Mouse (Mus musculus) C2C12 (cell line): Measurements from ENCODE around the gene Arid4a. TPM values are rescaled to one million over a fixed set of nuclear protein-coding genes. Genes with fewer than 3 reads are reported as not detected.
"Not testable (repeated sequence)": the region's sequence is repeated elsewhere in the genome, so short reads cannot be mapped to it uniquely, and the experiment has no call there.

Experiments
- H3K27me3 ChIP-seq: one replicate; pipeline ENCODE4 v1.6.1; 2011; ENCODE audit not compliant: control insufficient read depth, insufficient read depth, insufficient read length
- H3K36me3 ChIP-seq: one replicate; pipeline ENCODE4 v1.6.1; 2011; ENCODE audit not compliant: control insufficient read depth, insufficient read depth
- H3K4me3 ChIP-seq: one replicate; pipeline ENCODE4 v1.5.1; 2011; ENCODE audit warnings: mild to moderate bottlenecking, control low read depth; ENCODE audit not compliant: poor library complexity, insufficient read depth, severe bottlenecking
- H3K79me2 ChIP-seq: one replicate; pipeline ENCODE4 v1.6.1; 2011; ENCODE audit not compliant: control insufficient read depth, insufficient read depth
- H3K79me3 ChIP-seq: one replicate; pipeline ENCODE4 v1.6.1; 2011; ENCODE audit warnings: low read depth, control low read depth
- H3ac ChIP-seq: one replicate; pipeline ENCODE3; 2011; ENCODE audit warnings: low read depth; ENCODE audit not compliant: control insufficient read depth, insufficient read length
- CEBPB ChIP-seq: IDR thresholded peaks from one replicate; pipeline ENCODE4 v1.6.1; 2011; ENCODE audit warnings: low read depth, mild to moderate bottlenecking, control low read depth, moderate library complexity
- CTCF ChIP-seq: IDR thresholded peaks from one replicate; pipeline ENCODE4 v1.5.1; 2011; ENCODE audit not compliant: control insufficient read depth, insufficient read depth, insufficient read length
- FOSL1 ChIP-seq: IDR thresholded peaks from one replicate; pipeline ENCODE4 v1.8.0; 2011; ENCODE audit warnings: mild to moderate bottlenecking, low read length; ENCODE audit not compliant: poor library complexity, insufficient read depth, severe bottlenecking
- MAX ChIP-seq: IDR thresholded peaks from one replicate; pipeline ENCODE4 v1.6.1; 2011; ENCODE audit warnings: mild to moderate bottlenecking, control low read depth
- MYOD1 ChIP-seq: IDR thresholded peaks from one replicate; pipeline ENCODE4 v1.6.1; 2011; ENCODE audit warnings: low read depth; ENCODE audit not compliant: control insufficient read depth, insufficient read length
- MYOG ChIP-seq: IDR thresholded peaks from one replicate; pipeline ENCODE4 v1.6.1; 2011; ENCODE audit not compliant: control insufficient read depth, insufficient read length; ENCODE audit errors: extremely low read depth
- USF1 ChIP-seq: IDR thresholded peaks from one replicate; pipeline ENCODE4 v1.6.1; 2011; ENCODE audit warnings: low read depth, mild to moderate bottlenecking, control low read depth, moderate library complexity
- polyA plus RNA-seq: library from polyadenylated mRNA; unstranded; fragments of >200 nt; fragmentation: generic; extraction: Trizol; gene quantifications from one replicate; pipeline ENCODE4 v1.2.1, GENCODE M21; 2012; ENCODE audit warnings: missing spikeins

The Arid4a gene
- polyA plus RNA-seq, 1 experiment: 2.0 TPM

DNA sequence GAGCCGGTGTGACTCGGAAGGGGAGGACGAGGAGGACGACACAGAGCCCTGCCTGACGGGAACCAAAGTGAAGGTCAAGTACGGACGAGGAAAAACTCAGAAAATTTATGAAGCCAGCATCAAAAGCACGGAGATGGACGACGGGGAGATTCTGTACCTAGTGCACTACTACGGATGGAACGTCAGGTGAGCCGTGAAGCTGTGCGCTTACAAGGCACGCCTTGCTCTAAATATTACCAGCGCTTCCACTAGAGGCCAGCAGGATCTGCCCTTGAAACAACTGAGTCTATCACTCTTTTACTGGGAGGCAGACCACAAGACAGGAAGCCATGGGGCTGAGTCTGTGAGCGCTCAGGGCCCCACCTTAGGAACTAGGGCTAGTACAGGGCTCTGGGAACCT lies 54.1 kb downstream of the Arid4a start:
- peaks cover 35% of the 10 kb centered on the region for H3K36me3 ChIP-seq
- H3K79me2 ChIP-seq: no peaks in the 10 kb centered on the region
- H3K27me3 ChIP-seq: no peaks in the 10 kb centered on the region
- no peaks in the 10 kb centered on the region for H3K79me3 ChIP-seq
- H3K4me3 ChIP-seq: no peak overlapping the region
- H3ac ChIP-seq: no peak overlapping the region
- TF ChIP-seq MAX (no peak), MYOD1 (no peak), USF1 (no peak), CTCF (no peak), FOSL1 (no peak), CEBPB (no peak), MYOG (no peak)

DNA sequence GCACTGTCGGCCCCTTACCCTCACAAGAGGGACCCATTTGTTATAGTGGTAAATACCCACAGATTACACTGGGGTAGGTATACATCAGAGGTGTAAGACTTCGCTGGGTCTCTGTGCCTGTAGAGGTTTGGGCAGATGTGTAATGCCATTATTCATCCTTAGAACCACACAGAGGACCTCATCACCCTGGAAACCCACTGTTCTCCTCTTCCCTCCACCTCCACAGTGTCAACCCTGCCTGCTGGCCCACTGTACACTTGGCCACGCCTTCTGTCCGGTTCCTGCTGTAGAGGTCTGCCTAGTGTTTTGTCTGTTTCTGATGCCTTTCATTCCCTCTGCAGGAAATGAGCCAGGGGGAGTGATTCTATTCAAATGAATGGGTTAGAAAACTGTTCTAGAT lies 56.3 kb downstream of the Arid4a start:
- H3K4me3 ChIP-seq: no peak overlapping the region
- peaks cover 46% of the 10 kb centered on the region for H3K36me3 ChIP-seq

DNA sequence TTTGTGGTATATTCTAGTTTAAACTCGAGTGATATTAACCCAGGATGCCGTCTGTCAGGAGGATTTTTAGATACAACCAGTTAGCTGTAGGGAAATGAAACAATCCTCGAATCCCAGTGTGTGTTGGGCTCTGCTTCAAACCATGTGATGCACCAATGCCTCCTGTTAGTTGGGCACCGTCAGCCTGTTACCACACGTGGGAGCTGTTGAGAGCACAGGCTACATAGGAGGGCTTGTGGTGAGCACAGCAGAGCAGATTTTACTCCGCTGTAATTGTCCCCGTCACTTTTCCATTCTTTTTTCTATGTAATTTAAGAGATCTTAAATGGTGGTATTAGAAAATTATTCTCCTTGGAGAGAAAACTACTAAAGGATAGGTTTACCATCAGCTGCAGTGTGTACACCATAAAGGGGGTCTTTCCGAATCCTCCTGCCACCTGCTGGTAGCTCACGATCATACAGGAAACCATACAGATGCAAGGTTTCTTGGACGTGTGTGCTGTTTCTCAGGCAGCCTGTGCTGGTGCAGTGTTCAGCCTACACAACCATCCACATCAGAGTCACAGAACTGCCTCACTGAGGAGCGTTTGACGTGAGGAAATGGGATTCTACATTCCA lies 57.4 kb downstream of the Arid4a start:
- H3K79me2 ChIP-seq: no peaks in the 10 kb centered on the region
- no peaks in the 10 kb centered on the region for H3K79me3 ChIP-seq
- no peak overlapping the region for H3ac ChIP-seq
- TF ChIP-seq CTCF (no peak), USF1 (peak; percentile 12), MYOG (no peak), MYOD1 (no peak)
- H3K4me3 ChIP-seq: no peak overlapping the region
- no peaks in the 10 kb centered on the region for H3K27me3 ChIP-seq
- H3K36me3 ChIP-seq: peaks cover 46% of the 10 kb centered on the region

More for the DNA sequence above, 56.3 kb downstream of the Arid4a start:
- TF ChIP-seq FOSL1 (no peak), MAX (no peak), MYOD1 (no peak), CEBPB (no peak), USF1 (no peak), CTCF (no peak), MYOG (no peak)
- Histone ChIP-seq H3K79me2 (no peaks in the 10 kb centered on the region), H3K27me3 (no peaks in the 10 kb centered on the region), H3ac (no peak overlapping the region), H3K79me3 (no peaks in the 10 kb centered on the region)

DNA sequence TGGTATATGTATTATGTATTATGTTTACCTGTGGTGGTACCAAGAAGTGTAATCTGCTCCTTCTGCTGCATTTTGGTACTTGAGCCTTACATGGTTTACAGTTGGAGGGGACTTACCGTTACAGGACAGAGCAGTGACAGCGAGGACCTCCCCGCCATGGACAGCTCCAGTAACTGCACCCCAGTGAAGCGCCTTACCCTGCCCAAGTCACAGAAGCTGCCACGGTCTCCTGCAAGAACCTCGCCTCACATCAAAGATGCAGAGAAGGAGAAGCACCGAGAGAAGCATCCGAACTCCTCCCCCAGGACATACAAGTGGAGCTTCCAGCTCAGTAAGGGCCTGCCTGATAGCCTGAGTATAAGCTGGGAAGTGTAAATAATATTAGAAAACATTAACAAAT lies 70.5 kb downstream of the Arid4a start:
- no peaks in the 10 kb centered on the region for H3K27me3 ChIP-seq
- no peaks in the 10 kb centered on the region for H3K79me2 ChIP-seq
- no peak overlapping the region for H3K4me3 ChIP-seq
- peaks cover 5% of the 10 kb centered on the region for H3K36me3 ChIP-seq
- no peaks in the 10 kb centered on the region for H3K79me3 ChIP-seq
- TF ChIP-seq FOSL1: no peak
- no peak for TF ChIP-seq CTCF
- no peak for TF ChIP-seq MYOD1
- no peak for TF ChIP-seq CEBPB
- no peak for TF ChIP-seq MYOG
- TF ChIP-seq USF1: no peak
- no peak for TF ChIP-seq MAX
- H3ac ChIP-seq: no peak overlapping the region

DNA sequence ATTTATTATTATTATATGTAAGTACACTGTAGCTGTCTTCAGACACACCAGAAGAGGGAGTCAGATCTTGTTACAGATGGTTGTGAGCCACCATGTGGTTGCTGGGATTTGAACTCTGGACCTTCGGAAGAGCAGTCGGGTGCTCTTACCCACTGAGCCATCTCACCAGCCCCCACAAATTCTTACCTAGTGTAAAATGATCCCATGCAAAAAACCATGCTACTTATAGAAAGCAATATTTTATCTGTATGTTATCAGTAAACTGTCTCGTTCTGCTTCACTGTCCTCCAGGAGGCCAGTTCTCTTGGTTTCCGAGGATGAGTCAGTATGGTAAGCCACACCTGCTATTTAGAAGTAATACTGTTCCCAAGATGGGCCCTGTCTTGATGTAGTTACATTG lies 88.5 kb downstream of the Arid4a start:
- not testable (repeated sequence) for H3K79me3 ChIP-seq, H3K79me2 ChIP-seq, H3K4me3 ChIP-seq, H3K27me3 ChIP-seq, H3K36me3 ChIP-seq, H3ac ChIP-seq

DNA sequence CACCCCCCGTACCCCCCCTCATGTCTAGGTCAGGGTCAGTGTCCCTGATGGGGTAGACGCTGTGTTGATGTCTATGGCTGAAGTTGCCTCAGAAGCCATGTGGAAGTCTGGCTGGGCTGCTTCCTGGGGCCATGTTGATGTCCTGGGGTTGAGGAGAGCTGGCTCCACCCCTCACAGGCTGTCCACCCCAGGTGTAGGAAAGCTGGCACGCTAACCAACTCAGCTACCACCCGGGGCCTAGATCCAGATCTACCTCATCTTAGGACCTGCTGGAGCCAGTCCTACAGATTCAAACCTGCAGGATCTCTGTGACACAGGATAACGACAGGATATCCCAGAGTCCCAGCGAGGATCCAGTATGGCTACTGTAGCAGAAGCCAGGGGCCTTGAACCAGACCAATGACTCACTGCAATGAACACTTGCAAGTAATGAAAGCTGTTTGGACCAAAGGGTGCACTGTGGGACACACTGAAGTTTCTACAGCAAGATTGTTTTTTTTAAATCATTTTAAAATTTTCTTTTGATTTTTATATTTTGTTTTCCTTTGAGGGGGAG lies 91.5 kb downstream of the Arid4a start:
- Histone ChIP-seq H3K79me2 (no peaks in the 10 kb centered on the region), H3ac (no peak overlapping the region), H3K36me3 (no peaks in the 10 kb centered on the region), H3K27me3 (no peaks in the 10 kb centered on the region), H3K79me3 (no peaks in the 10 kb centered on the region), H3K4me3 (no peak overlapping the region)
- TF ChIP-seq CTCF (no peak), MYOG (no peak), CEBPB (no peak), MYOD1 (no peak), USF1 (no peak), MAX (no peak), FOSL1 (no peak)
